Mouse (Mus musculus) stomach, postnatal 0 days (tissue): ENCODE measurements around the gene Vill. TPM values are rescaled to one million over a fixed set of nuclear protein-coding genes. Genes with fewer than 3 reads are reported as not detected.

Experiments used
- ATAC-seq: fragments of 200-750 bp; cut with Nextera tagmentation; 2 replicates; pipeline ENCODE4 v1.8.0; 2017; ENCODE audit not compliant: low FRiP score, low TSS enrichment
- DNase-seq: peaks from one replicate; pipeline ENCODE4 v3.0.0-alpha.2; 2016; ENCODE audit warnings: low spot score
- H3K27ac ChIP-seq: fragments of 300-500 bp; sonication (generic); replicated peaks from 2 replicates; pipeline ENCODE4 v1.5.1; 2014; ENCODE audit warnings: mild to moderate bottlenecking, control low read depth
- H3K27me3 ChIP-seq: fragments of 300-500 bp; sonication (generic); 2 replicates; pipeline ENCODE4 v1.6.1; 2014; ENCODE audit warnings: low read length; ENCODE audit not compliant: control insufficient read depth, insufficient read depth
- H3K36me3 ChIP-seq: fragments of 300-500 bp; sonication (generic); 2 replicates; pipeline ENCODE4 v1.6.1; 2014; ENCODE audit warnings: low read length, mixed read lengths; ENCODE audit not compliant: control insufficient read depth, insufficient read depth
- H3K4me1 ChIP-seq: fragments of 300-500 bp; sonication (generic); replicated peaks from 2 replicates; pipeline ENCODE4 v1.6.1; 2014; ENCODE audit warnings: antibody characterized with exemption; ENCODE audit not compliant: control insufficient read depth, insufficient read depth
- H3K4me2 ChIP-seq: fragments of 300-500 bp; sonication (generic); replicated peaks from 2 replicates; pipeline ENCODE4 v1.6.1; 2014; ENCODE audit warnings: low read depth, mild to moderate bottlenecking, control low read depth, moderate library complexity
- H3K4me3 ChIP-seq: fragments of 300-500 bp; sonication (generic); 2 replicates; pipeline ENCODE4 v1.5.1; 2014; ENCODE audit warnings: low read depth, low read length, control low read depth
- H3K9ac ChIP-seq: fragments of 300-500 bp; sonication (generic); 2 replicates; pipeline ENCODE4 v1.6.1; 2014; ENCODE audit warnings: mild to moderate bottlenecking, low read length, control low read depth, mixed read lengths
- H3K9me3 ChIP-seq: fragments of 300-500 bp; sonication (generic); 2 replicates; pipeline ENCODE4 v1.6.1; 2016; ENCODE audit warnings: low read length; ENCODE audit not compliant: control insufficient read depth
- CTCF ChIP-seq: IDR thresholded peaks from 2 replicates; pipeline ENCODE4 v1.5.1; 2016; ENCODE audit warnings: antibody characterized with exemption, low read depth, mild to moderate bottlenecking, moderate library complexity
- EP300 ChIP-seq: optimal IDR thresholded peaks from 2 replicates; pipeline ENCODE3; 2016; ENCODE audit warnings: antibody characterized with exemption
- WGBS: fragments of 180-500 bp; shearing (Covaris S2); extraction: QIAGEN DNeasy Blood & Tissue Kit; methylation state at CpG from one replicate; pipeline ENCODE4 v1.1.7; 2014; 5-methylcytosine and 5-hydroxymethylcytosine counted together
- polyA plus RNA-seq: library from polyadenylated mRNA; unstranded; fragments of >200 nt; fragmentation: Nextera tagmentation; extraction: Ambion mirVana; gene quantifications from 2 replicates; pipeline ENCODE4 v1.2.1, GENCODE M21; 2015

The Vill gene
- polyA plus RNA-seq, 1 experiment from 2014 or later = 55.0 TPM

DNA sequence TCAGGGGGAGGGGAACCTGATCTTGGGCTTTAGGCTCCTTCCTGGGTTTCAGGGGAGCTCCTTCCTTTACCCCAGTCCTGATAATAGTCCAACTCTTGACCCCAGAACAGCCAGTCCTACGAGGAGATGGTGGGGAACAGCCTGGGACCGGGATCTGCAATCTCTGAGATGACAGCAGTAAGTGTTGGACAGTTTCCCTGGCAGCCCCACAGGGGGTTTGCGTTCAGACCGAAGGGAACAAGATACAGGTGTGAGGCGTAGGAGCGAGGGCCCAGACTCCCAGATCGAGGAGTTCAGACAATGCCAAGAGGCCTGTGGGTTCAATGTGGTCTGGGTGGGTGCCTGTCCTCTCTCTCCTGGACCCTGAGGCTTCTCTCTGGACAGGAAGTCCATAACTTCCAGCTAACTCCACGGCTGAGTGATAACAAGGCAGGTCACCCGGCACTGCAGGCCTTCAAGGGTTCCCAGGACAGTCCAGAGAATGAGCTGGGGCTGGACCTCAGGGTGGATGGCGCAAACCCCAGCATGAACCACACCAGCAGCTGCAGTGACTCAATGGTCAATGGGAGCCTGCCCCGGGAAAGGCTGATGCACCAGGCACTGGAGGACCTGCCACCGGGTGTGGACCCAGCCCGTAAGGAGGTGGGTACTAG is 17.7 kb downstream of the Vill start:
- Histone ChIP-seq H3K27ac (no peak overlapping the region), H3K36me3 (no peaks in the 10 kb centered on the region)
- 71% methylated on average over 13 of the region's 13 CpGs for WGBS

DNA sequence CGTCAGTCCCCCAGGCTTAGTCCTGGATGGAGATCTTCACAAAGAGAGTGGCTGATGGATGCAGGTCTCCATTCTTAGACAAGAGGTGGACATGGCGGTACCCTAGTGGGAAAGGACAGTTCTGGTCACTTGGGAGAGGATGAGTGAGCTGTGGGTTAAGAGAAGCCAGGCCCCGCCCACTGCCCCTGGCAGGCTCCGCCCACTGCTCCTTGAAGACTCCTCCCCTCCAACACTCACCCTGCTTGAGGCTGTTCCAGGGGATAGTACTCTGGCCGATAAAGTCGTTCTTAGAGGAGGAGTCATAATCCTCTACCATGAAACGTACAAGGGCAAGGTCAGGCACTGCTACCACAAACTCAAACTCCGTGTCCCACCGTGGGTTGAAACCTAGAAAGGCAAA is 19.2 kb downstream of the Vill start:
- Histone ChIP-seq H3K4me2 (no peak overlapping the region), H3K4me1 (no peaks in the 10 kb centered on the region), H3K36me3 (0 out of 2 replicates have a peak, but pooled peaks cover 3% of the 10 kb centered on the region), H3K27ac (no peak overlapping the region), H3K9ac (no peak overlapping the region), H3K9me3 (no peaks in the 10 kb centered on the region), H3K27me3 (no peaks in the 10 kb centered on the region), H3K4me3 (no peak overlapping the region)
- DNase-seq (no peak), ATAC-seq (no peak)
- no peak for TF ChIP-seq CTCF
- TF ChIP-seq EP300 = no peak
- WGBS = 76% methylated on average over 9 of the region's 9 CpGs

More for the DNA sequence above, 17.7 kb downstream of the Vill start:
- Histone ChIP-seq H3K27me3 (no peaks in the 10 kb centered on the region), H3K4me2 (no peak overlapping the region), H3K9ac (no peak overlapping the region), H3K9me3 (no peaks in the 10 kb centered on the region), H3K4me1 (no peaks in the 10 kb centered on the region), H3K4me3 (no peak overlapping the region)
- ATAC-seq (no peak), DNase-seq (no peak)
- TF ChIP-seq CTCF (no peak), EP300 (no peak)

DNA sequence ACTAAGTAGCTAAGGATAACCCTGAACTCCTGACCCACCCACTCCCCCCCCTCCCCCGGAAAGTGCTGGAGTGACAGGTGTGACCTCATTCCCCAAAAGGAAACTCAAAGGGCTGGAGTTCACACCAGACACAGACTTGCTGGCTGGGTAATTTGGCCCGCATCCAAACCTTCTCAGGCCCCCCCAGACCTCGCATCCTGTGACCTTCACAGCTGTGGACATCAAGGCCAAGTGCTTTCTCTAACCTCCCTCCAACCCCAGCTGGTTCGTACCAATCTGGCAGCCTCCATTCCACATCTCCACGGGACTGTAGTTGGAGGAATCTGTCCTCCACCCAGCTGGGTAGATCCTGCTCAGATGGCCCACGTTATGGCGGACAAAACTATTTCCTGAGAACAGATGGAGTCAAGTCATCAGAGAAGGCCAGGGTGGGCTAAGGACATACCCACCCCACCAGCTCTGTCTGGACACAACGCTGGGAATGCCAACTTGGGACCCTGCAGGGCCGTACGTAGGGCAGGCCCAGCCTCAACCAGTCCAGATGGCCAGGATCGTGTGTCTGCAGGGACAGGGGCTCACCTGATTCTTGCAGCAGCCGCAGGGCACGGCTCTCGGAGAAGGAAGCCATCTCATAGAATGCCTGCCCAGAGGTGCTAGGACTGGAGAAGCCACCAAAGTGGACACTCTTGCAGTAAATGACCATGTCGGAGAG is 20.8 kb downstream of the Vill start:
- no peak for DNase-seq
- Histone ChIP-seq H3K9me3 (no peaks in the 10 kb centered on the region), H3K4me2 (no peak overlapping the region), H3K9ac (no peak overlapping the region), H3K27me3 (no peaks in the 10 kb centered on the region), H3K27ac (no peak overlapping the region), H3K4me3 (no peak overlapping the region), H3K36me3 (peaks cover 6% of the 10 kb centered on the region; the same call in 1 of the 2 replicates), H3K4me1 (no peaks in the 10 kb centered on the region)
- TF ChIP-seq EP300 (no peak), CTCF (no peak)
- no peak for ATAC-seq
- 70% methylated on average over 15 of the region's 15 CpGs for WGBS

DNA sequence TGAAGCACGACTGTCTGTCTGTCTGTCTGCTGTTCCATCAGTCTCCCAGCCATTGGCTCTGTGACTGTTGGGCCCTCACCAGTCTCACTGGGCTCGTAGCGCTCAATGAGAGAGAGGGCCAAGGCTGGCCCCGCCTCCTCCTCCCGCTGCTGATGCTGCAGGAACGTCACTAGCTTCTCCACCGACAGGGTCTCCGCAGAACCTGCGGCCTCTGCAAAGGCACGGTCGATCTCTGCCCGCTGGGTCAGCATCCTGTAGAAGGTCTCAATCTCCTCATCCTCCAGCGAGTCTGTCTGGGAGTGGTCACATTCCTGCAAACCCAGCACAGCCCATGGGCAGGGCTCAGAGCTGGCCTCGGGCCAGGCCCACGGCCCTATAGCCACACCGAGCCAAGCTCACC is 23.1 kb downstream of the Vill start:
- Histone ChIP-seq H3K4me3 (no peak overlapping the region), H3K9me3 (no peaks in the 10 kb centered on the region), H3K27ac (no peak overlapping the region; the same call in 1 of the 2 replicates), H3K27me3 (no peaks in the 10 kb centered on the region), H3K9ac (no peak overlapping the region), H3K4me1 (no peaks in the 10 kb centered on the region), H3K36me3 (peaks cover 7% of the 10 kb centered on the region), H3K4me2 (no peak overlapping the region)
- ATAC-seq = peak; percentile 34; the same call in 1 of the 2 replicates
- DNase-seq = no peak
- TF ChIP-seq EP300 = no peak
- TF ChIP-seq CTCF = no peak
- 59% methylated on average over 16 of the region's 16 CpGs for WGBS

DNA sequence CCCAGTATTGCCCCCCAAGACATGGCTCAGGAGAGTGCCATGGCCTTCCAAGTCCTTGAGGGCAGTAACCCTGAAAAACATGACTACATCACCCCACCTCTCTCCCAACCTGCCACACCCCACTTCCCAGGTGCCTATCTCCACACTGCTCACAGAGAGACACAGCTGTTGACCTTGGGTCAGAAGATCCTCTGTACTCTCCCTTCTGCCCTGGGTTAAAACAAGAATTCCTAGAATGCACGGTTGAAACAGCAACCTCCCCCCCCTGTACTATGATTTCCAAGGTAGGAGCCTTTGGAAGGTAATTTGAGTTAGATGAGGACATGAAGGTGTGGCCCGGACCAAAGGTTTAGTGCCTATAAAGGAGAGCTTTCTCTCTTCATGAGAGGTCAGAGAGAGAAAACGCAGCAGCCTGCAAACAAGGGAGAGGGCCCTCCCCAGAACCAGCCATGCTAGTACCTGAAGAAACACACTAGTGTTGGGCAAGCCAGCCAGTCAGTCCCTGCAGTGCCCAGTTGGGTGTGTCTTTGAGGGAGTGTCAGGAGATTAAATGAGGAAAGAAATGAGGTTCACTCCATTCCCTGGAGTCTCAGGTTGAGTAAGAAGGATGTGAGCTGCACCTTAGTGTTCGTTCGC is 27.6 kb downstream of the Vill start:
- no peak overlapping the region for H3K4me3 ChIP-seq
- H3K4me2 ChIP-seq = no peak overlapping the region
- H3K36me3 ChIP-seq = peaks cover 11% of the 10 kb centered on the region
- 63% methylated on average over 5 of the region's 5 CpGs for WGBS
- no peak overlapping the region for H3K27ac ChIP-seq
- no peaks in the 10 kb centered on the region for H3K27me3 ChIP-seq
- peak; percentile 48 for ATAC-seq
- H3K9ac ChIP-seq = no peak overlapping the region
- no peaks in the 10 kb centered on the region for H3K9me3 ChIP-seq
- H3K4me1 ChIP-seq = no peaks in the 10 kb centered on the region
- no peak for TF ChIP-seq CTCF
- TF ChIP-seq EP300 = no peak
- DNase-seq = peak; percentile 45
